Mouse (Mus musculus) CD8-positive naive resting alpha-beta T cell, adult 57 days (primary cell): ENCODE data around the gene Psmd4. TPM values are rescaled to one million over a fixed set of nuclear protein-coding genes. Genes with fewer than 3 reads are reported as not detected.

Source experiments
- total RNA-seq: library from RNA; stranded (reverse); gene quantifications from one replicate; pipeline ENCODE4 v1.2.4, GENCODE M21; 2023

Psmd4 gene
- total RNA-seq = 127 TPM

GRCm38 (mm10) chr3:95042166-95042837 is at the start of gene Psmd4:
Psmd4 (minus strand) TSS chr3:95042614.

GRCm38 (mm10) chr3:95015337-95015872 is 27.0 kb downstream of the Psmd4 start, which contains the start of gene Zfp687:
Zfp687 (minus strand) TSS chr3:95015448.

Other genes with a start within 250 kb of the Psmd4 start
- 74.0 TPM for gene Pogz, start 205.0 kb downstream of the Psmd4 start, total RNA-seq
- gene Psmb4, start 155.7 kb downstream of the Psmd4 start, total RNA-seq = 195 TPM
- gene Selenbp1, start 109.6 kb downstream of the Psmd4 start, total RNA-seq = 1.2 TPM
- gene Rfx5, start 88.5 kb downstream of the Psmd4 start, total RNA-seq = 28.3 TPM
- gene Pi4kb, start 67.9 kb downstream of the Psmd4 start, total RNA-seq = 39.0 TPM
- 51.4 TPM for gene Zfp687, start 27.2 kb downstream of the Psmd4 start, total RNA-seq
- 54.4 TPM for gene Pip5k1a, start 64.3 kb upstream of the Psmd4 start, total RNA-seq
- 48.9 TPM for gene Vps72, start 68.4 kb upstream of the Psmd4 start, total RNA-seq
- 2.5 TPM for gene Tmod4, start 81.9 kb upstream of the Psmd4 start, total RNA-seq
- 99.1 TPM for gene Scnm1, start 91.4 kb upstream of the Psmd4 start, total RNA-seq
- 5.1 TPM for gene Lysmd1, start 91.5 kb upstream of the Psmd4 start, total RNA-seq
- gene Tnfaip8l2, start 99.7 kb upstream of the Psmd4 start, total RNA-seq = 73.5 TPM
- 2.2 TPM for gene Sema6c, start 117.8 kb upstream of the Psmd4 start, total RNA-seq
- 79.5 TPM for gene Gabpb2, start 175.3 kb upstream of the Psmd4 start, total RNA-seq
- 223 TPM for gene Cdc42se1, start 186.1 kb upstream of the Psmd4 start, total RNA-seq
- gene Mllt11, start 189.6 kb upstream of the Psmd4 start, total RNA-seq = 15.7 TPM
- gene Gm128, start 199.0 kb upstream of the Psmd4 start, total RNA-seq = not detected
- not detected for gene Bnipl, start 208.6 kb upstream of the Psmd4 start, total RNA-seq
- gene Mindy1, start 238.7 kb upstream of the Psmd4 start, total RNA-seq = 14.1 TPM
- 8.6 TPM for gene Prune1, start 239.5 kb upstream of the Psmd4 start, total RNA-seq